Comparison of ENCODE assay signal across 14 mouse cellular contexts in genomic region chr9:96790389-96791007, GRCm38 (mm10). TPM values are rescaled to one million over a fixed set of nuclear protein-coding genes. Genes with fewer than 3 reads are reported as not detected.
DNase-seq lines count a peak whose midpoint lies in the region; ATAC-seq and TF ChIP-seq lines count a peak whose summit lies in the region.
"Had no signal": no experiment of that assay in that cellular context is flagged by ENCODE, and none has a peak within 500 bp of the region (broad histone marks: within the 10 kb centered on the region; RNA-seq: fewer than 3 reads in every experiment).

No protein-coding gene starts in this region.

- TF ChIP-seq CTCF in intestine, postnatal 0 days (IDR thresholded peaks at IDR 0.05; ENCODE audit: low read depth), result peak; percentile 66

- H3K4me1 ChIP-seq in intestine, postnatal 0 days (replicated peaks; ENCODE audit: control insufficient read depth, insufficient read depth, low read length), result peaks cover 4% of the 10 kb centered on the region; the same call in 1 of the 2 replicates
- H3K4me1 ChIP-seq in intestine, embryonic 16.5 days (ENCODE audit: control insufficient read depth, insufficient read depth, low read length), result peaks cover 9% of the 10 kb centered on the region; the same call in 1 of the 2 replicates
- no peaks in the 10 kb centered on the region; a peak in 2 of 4 replicates for H3K4me1 ChIP-seq in ES-E14 (ENCODE audit: control insufficient read depth in 2 of 2, insufficient read depth in 2 of 2, low read length in 2 of 2, poor library complexity in 1 of 2)

- 57% methylated on average over 4 of the region's 4 CpGs for WGBS in intestine, postnatal 0 days
- 51% methylated on average over 4 of the region's 4 CpGs for WGBS in intestine, embryonic 16.5 days

- DNase-seq in retina, postnatal 1 day, result peak; percentile 37
- DNase-seq in retina, embryonic 14.5 days (ENCODE audit: low spot score), result no peak
- no peak for DNase-seq in ES-E14 (ENCODE audit: low read depth, low spot score)
- no peak for DNase-seq in right cerebral cortex, postnatal 14 days
- no peak for DNase-seq in frontal cortex, postnatal 14 days (ENCODE audit: low spot score in 2 of 2)
- DNase-seq: gastrocnemius, postnatal 14 days had no signal

- ATAC-seq in intestine, postnatal 0 days, result no peak
- no peak for ATAC-seq in intestine, embryonic 16.5 days
- ATAC-seq in megakaryocyte progenitor cell, adult 5-6 weeks (replicated peaks; ENCODE audit: poor library complexity), result peak; percentile 51; the same call in 1 of the 2 replicates

- no peaks in the 10 kb centered on the region for H3K36me3 ChIP-seq in intestine, postnatal 0 days (ENCODE audit: control insufficient read depth, insufficient read depth)
- H3K36me3 ChIP-seq in intestine, embryonic 16.5 days (ENCODE audit: control insufficient read depth, insufficient read depth, low read length), result no peaks in the 10 kb centered on the region
- H3K36me3 ChIP-seq in ES-E14 (ENCODE audit: control insufficient read depth, insufficient read depth, low read length, poor library complexity, severe bottlenecking), result no peaks in the 10 kb centered on the region
- H3K36me3 ChIP-seq: heart, embryonic 15.5 days; limb, embryonic 15.5 days; neural tube, embryonic 13.5 days; stomach, embryonic 15.5 days had no signal

- no peak overlapping the region for H3K9ac ChIP-seq in intestine, postnatal 0 days (ENCODE audit: low read depth, low read length)
- H3K9ac ChIP-seq in intestine, embryonic 16.5 days (ENCODE audit: low read depth, low read length), result no peak overlapping the region
- H3K9ac ChIP-seq in ES-E14 (ENCODE audit: insufficient read depth, low read depth, low read length, poor library complexity, severe bottlenecking), result no peak overlapping the region
- H3K9ac ChIP-seq: heart, embryonic 15.5 days; limb, embryonic 15.5 days; neural tube, embryonic 13.5 days; stomach, embryonic 15.5 days had no signal

- no peak overlapping the region for H3K4me2 ChIP-seq in intestine, postnatal 0 days (replicated peaks; ENCODE audit: low read depth)
- H3K4me2 ChIP-seq in intestine, embryonic 16.5 days (ENCODE audit: low read depth, low read length), result no peak overlapping the region
- H3K4me2 ChIP-seq: heart, embryonic 15.5 days; limb, embryonic 15.5 days; midbrain, embryonic 11.5 days; neural tube, embryonic 13.5 days; stomach, embryonic 15.5 days had no signal

- no peaks in the 10 kb centered on the region for H3K27me3 ChIP-seq in intestine, postnatal 0 days (replicated peaks; ENCODE audit: control insufficient read depth, insufficient read depth, low read length)
- no peaks in the 10 kb centered on the region for H3K27me3 ChIP-seq in intestine, embryonic 16.5 days (replicated peaks; ENCODE audit: control insufficient read depth, insufficient read depth, low read length)
- H3K27me3 ChIP-seq: heart, embryonic 15.5 days; limb, embryonic 15.5 days; neural tube, embryonic 13.5 days; stomach, embryonic 15.5 days had no signal

- no peak overlapping the region for H3K4me3 ChIP-seq in intestine, postnatal 0 days (ENCODE audit: low read depth, low read length)
- no peak overlapping the region for H3K4me3 ChIP-seq in intestine, embryonic 16.5 days (ENCODE audit: low read length)
- H3K4me3 ChIP-seq in ES-E14 (ENCODE audit: insufficient read depth in 1 of 2, low read depth in 1 of 2, low read length in 2 of 2, poor library complexity in 1 of 2, severe bottlenecking in 1 of 2), result no peak overlapping the region
- H3K4me3 ChIP-seq: heart, embryonic 15.5 days; limb, embryonic 15.5 days; neural tube, embryonic 13.5 days; stomach, embryonic 15.5 days had no signal

- no peaks in the 10 kb centered on the region for H3K9me3 ChIP-seq in intestine, postnatal 0 days (ENCODE audit: control insufficient read depth)
- H3K9me3 ChIP-seq in intestine, embryonic 16.5 days (ENCODE audit: control insufficient read depth, low read length), result no peaks in the 10 kb centered on the region
- H3K9me3 ChIP-seq in ES-E14 (ENCODE audit: control insufficient read depth, insufficient read depth, low read depth, low read length), result no peaks in the 10 kb centered on the region
- H3K9me3 ChIP-seq: heart, embryonic 15.5 days; limb, embryonic 15.5 days; neural tube, embryonic 13.5 days; stomach, embryonic 15.5 days had no signal

- H3K27ac ChIP-seq in intestine, postnatal 0 days (ENCODE audit: low read depth, low read length), result no peak overlapping the region
- no peak overlapping the region for H3K27ac ChIP-seq in intestine, embryonic 16.5 days (ENCODE audit: low read length)
- H3K27ac ChIP-seq in ES-E14 (ENCODE audit: insufficient read depth, low read depth, low read length, poor library complexity, severe bottlenecking), result no peak overlapping the region
- H3K27ac ChIP-seq: heart, embryonic 15.5 days; limb, embryonic 15.5 days; neural tube, embryonic 13.5 days; stomach, embryonic 15.5 days had no signal

- in situ Hi-C loops in ES-E14 (cut with MboI; ENCODE audit: low sequenced_read_pairs in 2 of 2, unreplicated experiment in 2 of 2), result no loop called here

TF ChIP-seq in ES-E14, 5 proteins besides CTCF, POLR2A, EP300 and RAD21:
- peak; percentile 57; the same call in 1 of the 2 replicates for TF ChIP-seq ZNF384 (IDR thresholded peaks at IDR 0.05; ENCODE audit: low read depth, low read length)
- no peak for TF ChIP-seq HCFC1 (IDR thresholded peaks at IDR 0.05; ENCODE audit: borderline replicate concordance, insufficient read depth, low read length)
- TF ChIP-seq ZC3H11A (IDR thresholded peaks at IDR 0.05; ENCODE audit: borderline replicate concordance, low read depth, low read length), result peak; percentile 31; the same call in 1 of the 2 replicates

RNA-seq across cellular contexts. Expression of gene Zbtb38, which starts 37.9 kb away (rescaled TPM):
- polyA plus RNA-seq in intestine, postnatal 0 days (2015; fragmentation: Nextera tagmentation; extraction: Ambion mirVana), result 18.5 and 20.8 TPM in 2 replicates
- 20.3 and 20.6 TPM in 2 replicates for polyA plus RNA-seq in intestine, embryonic 16.5 days (2015; fragmentation: Nextera tagmentation; extraction: Ambion mirVana)
- 16.0 and 26.2 TPM in 2 replicates for total RNA-seq in ES-E14 (2012; rRNA removed)
- 23.5 and 27.8 TPM in 2 replicates for total RNA-seq in megakaryocyte progenitor cell, adult 5-6 weeks (2015)
- 24.2 and 25.7 TPM in 2 replicates for total RNA-seq in megakaryocyte progenitor cell, adult 5-6 weeks (2017)
